Mouse (Mus musculus): ENCODE results near the gene Eif3g. TPM values are rescaled to one million over a fixed set of nuclear protein-coding genes. Genes with fewer than 3 reads are reported as not detected.

Gene Eif3g
- polyA plus RNA-seq, 1 experiment from 2014 or later: 228 TPM

DNA sequence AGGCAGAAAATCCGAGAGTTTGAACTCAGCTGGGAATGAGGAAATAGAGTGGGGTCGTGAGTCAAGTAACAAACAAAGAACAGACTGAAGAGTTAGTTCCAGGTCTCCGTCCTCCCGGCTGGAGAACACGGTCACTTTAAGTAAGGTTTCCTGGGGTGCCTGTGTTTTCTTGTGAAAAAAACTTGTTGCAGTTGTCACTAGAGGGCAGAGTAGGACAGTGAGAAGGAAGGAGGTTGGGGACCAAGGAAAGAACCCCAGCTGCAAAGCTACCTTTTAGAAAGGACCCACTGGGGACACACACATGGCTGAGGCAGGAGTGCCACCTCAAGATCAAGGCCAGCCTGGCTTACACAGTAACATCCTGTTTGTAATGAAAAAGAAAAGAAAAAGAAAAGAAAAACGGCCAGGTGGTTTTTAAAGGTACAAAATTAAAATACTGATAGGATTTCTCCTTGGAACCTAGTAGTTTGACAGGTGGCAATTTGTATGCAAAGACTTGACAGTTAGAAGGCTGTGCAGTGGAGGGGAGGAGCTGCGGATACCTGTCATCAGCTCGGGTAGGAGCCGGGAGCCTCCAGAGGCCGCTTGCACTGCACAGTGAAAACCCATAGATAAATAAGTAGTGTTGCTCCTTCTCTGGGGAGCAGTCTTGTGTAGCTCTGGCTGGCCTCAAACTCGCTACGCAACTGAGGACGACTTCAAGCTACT, 3.2 kb upstream of the Eif3g start:
- Histone ChIP-seq H3K9me3 (ENCODE audit: control insufficient read depth, low read length) (no peaks in the 10 kb centered on the region), H3K27me3 (ENCODE audit: control insufficient read depth, insufficient read depth, low read length) (no peaks in the 10 kb centered on the region), H3K9ac (replicated peaks; ENCODE audit: low read depth, low read length) (no peak overlapping the region), H3K4me2 (ENCODE audit: low read depth, low read length) (no peak overlapping the region), H3K36me3 (ENCODE audit: control insufficient read depth, insufficient read depth, low read length) (peaks cover 7% of the 10 kb centered on the region; the same call in 1 of the 2 replicates), H3K27ac (ENCODE audit: low read depth, low read length) (no peak overlapping the region), H3K4me1 (ENCODE audit: control insufficient read depth, insufficient read depth, low read length) (peaks cover 5% of the 10 kb centered on the region; the same call in 1 of the 2 replicates), H3K4me3 (ENCODE audit: low read depth, low read length) (no peak overlapping the region)
- WGBS: 15% methylated on average over 13 of the region's 13 CpGs
- ATAC-seq (ENCODE audit: low read depth): no peak

DNA sequence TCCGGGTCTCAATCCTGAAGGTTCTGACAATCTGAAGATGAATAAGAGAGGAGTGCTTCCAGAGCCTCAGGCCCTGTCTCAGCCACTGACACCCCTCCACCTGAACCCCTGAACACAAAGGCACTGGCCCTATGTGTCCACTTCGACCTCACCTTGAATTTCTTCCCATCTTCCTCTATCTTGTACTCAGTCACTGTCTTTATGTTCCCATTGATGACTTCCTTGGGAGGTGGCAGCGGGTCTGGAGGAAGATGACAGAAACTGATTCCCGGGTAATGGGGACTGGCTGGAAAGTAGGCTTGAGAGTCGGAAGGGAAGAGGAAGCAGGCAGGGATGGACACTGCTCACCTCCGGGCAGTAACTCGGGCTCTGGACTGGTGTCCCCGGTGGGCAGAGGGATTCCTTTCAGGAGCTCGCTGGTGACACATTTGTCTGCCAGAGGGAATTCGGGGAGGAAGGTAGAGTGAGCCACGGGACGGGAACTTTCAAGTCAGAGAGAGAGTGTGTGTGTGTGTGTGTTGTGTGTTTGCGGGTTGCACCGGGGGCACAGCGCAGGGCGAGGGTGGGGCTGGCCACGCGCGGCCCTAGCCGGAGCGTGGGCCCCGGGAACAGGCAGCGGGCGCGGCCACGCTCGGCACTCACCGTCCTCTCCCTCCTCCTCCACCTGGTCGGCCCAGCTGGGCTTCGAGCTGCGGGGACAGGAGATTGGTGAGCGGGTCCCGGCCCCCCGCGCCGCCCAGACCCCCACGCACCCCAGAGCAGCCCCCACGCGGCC, 500 bp downstream of the Eif3g start:
- peak; percentile 10 for ATAC-seq (ENCODE audit: low read depth)

DNA sequence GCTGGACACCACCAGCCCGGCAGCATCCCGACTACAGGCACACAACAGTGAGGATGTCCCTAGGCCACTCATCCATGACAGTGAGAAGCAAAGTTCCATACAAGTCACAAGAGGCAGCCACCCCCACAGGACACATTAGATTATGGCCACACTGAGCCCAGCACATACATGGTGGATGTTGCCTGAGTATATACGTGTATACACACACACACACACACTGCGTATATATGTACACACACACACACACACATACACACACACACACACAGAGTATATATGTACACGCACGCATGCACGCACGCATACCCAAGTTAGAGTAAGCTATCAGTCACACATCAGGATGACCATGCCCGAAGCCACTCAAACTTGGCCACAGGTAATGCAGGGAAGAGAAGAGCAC, 3.0 kb downstream of the Eif3g start:
- Histone ChIP-seq H3K27ac (ENCODE audit: low read depth, low read length) (no peak overlapping the region), H3K4me1 (ENCODE audit: control insufficient read depth, insufficient read depth, low read length) (peaks cover 5% of the 10 kb centered on the region; the same call in 1 of the 2 replicates), H3K4me2 (ENCODE audit: low read depth, low read length) (no peak overlapping the region), H3K36me3 (ENCODE audit: control insufficient read depth, insufficient read depth, low read length) (peaks cover 54% of the 10 kb centered on the region), H3K27me3 (ENCODE audit: control insufficient read depth, insufficient read depth, low read length) (no peaks in the 10 kb centered on the region), H3K9me3 (ENCODE audit: control insufficient read depth, low read length) (no peaks in the 10 kb centered on the region), H3K9ac (replicated peaks; ENCODE audit: low read depth, low read length) (no peak overlapping the region), H3K4me3 (ENCODE audit: low read depth, low read length) (no peak overlapping the region)
- over 99% methylated on average over 9 of the region's 9 CpGs for WGBS
- no peak for ATAC-seq (ENCODE audit: low read depth)

More for the DNA sequence above, 500 bp downstream of the Eif3g start:
- Histone ChIP-seq H3K9ac (replicated peaks; ENCODE audit: low read depth, low read length) (peak overlapping the region; percentile 83), H3K4me2 (ENCODE audit: low read depth, low read length) (peak overlapping the region; percentile 99), H3K27me3 (ENCODE audit: control insufficient read depth, insufficient read depth, low read length) (no peaks in the 10 kb centered on the region), H3K4me3 (ENCODE audit: low read depth, low read length) (peak overlapping the region; percentile 92), H3K9me3 (ENCODE audit: control insufficient read depth, low read length) (no peaks in the 10 kb centered on the region), H3K36me3 (ENCODE audit: control insufficient read depth, insufficient read depth, low read length) (peaks cover 32% of the 10 kb centered on the region), H3K4me1 (ENCODE audit: control insufficient read depth, insufficient read depth, low read length) (peaks cover 5% of the 10 kb centered on the region; the same call in 1 of the 2 replicates), H3K27ac (ENCODE audit: low read depth, low read length) (no peak overlapping the region)
- WGBS: 6% methylated on average over 27 of the region's 39 CpGs

DNA sequence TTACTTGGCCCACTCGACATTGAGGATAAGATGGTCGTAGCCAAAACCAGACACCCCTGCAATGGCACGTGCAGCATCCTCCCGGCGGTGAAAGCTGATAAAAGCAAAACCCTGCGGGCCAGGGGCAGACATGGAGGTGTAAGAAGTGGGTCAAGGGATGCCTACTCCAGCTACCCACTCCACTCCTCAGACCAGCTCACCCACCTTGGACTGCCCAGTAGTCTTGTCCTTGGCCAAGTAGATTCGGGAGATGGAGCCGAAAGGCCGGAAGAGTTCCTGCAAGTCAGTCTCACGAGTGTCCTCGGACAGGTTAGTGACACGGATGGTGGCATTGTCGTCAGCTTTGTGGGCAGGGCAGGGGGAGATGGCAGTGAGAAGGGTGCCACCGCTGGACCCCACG, 3.8 kb downstream of the Eif3g start:
- H3K4me3 ChIP-seq (ENCODE audit: low read depth, low read length): no peak overlapping the region
- peaks cover 5% of the 10 kb centered on the region; the same call in 1 of the 2 replicates for H3K4me1 ChIP-seq (ENCODE audit: control insufficient read depth, insufficient read depth, low read length)
- H3K4me2 ChIP-seq (ENCODE audit: low read depth, low read length): no peak overlapping the region
- H3K27me3 ChIP-seq (ENCODE audit: control insufficient read depth, insufficient read depth, low read length): no peaks in the 10 kb centered on the region
- peaks cover 61% of the 10 kb centered on the region for H3K36me3 ChIP-seq (ENCODE audit: control insufficient read depth, insufficient read depth, low read length)
- 90% methylated on average over 15 of the region's 15 CpGs for WGBS
- H3K9me3 ChIP-seq (ENCODE audit: control insufficient read depth, low read length): no peaks in the 10 kb centered on the region
- H3K9ac ChIP-seq (replicated peaks; ENCODE audit: low read depth, low read length): no peak overlapping the region
- no peak for ATAC-seq (ENCODE audit: low read depth)
- H3K27ac ChIP-seq (ENCODE audit: low read depth, low read length): no peak overlapping the region

DNA sequence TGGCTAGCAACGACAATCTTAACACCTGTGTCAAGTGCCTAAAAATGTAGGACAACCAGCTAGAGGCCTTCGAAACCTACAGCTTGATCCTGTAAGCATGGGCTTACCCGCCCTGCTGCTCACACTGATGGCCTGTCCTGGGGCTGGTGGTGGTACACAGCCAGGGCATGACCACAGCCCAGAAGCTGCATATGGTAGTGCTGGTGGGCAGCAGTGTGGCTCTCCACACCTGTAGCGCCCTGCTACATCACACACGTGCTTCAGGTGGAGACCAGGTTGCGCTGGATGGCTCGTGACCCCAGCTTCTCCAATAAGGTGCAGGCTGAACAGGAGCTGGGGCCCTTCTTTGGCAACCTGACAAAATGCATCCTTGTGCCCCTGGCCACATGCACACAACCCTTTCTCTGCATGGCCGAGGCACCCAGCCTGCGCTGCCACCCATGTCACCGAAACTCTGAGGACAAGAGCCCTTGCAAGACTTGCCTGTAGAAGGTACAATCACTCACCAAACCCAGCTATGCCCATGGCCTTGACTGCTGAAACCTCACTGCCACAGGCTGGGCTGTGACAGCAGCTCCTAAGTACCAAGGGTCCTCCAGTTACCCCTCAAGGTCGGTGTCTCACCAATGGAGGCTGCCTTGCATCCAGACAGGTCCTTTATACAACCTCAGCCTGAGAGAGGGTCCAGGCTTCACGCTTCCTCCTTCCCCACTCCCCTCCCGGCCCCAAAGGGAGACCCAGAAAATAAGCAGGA, 4.7 kb downstream of the Eif3g start:
- Histone ChIP-seq H3K4me3 (ENCODE audit: low read depth, low read length) (no peak overlapping the region), H3K36me3 (ENCODE audit: control insufficient read depth, insufficient read depth, low read length) (peaks cover 61% of the 10 kb centered on the region), H3K27ac (ENCODE audit: low read depth, low read length) (no peak overlapping the region), H3K4me1 (ENCODE audit: control insufficient read depth, insufficient read depth, low read length) (peaks cover 7% of the 10 kb centered on the region), H3K27me3 (ENCODE audit: control insufficient read depth, insufficient read depth, low read length) (no peaks in the 10 kb centered on the region), H3K9me3 (ENCODE audit: control insufficient read depth, low read length) (no peaks in the 10 kb centered on the region), H3K4me2 (ENCODE audit: low read depth, low read length) (no peak overlapping the region), H3K9ac (replicated peaks; ENCODE audit: low read depth, low read length) (no peak overlapping the region)
- WGBS: 90% methylated on average over 13 of the region's 13 CpGs
- ATAC-seq (ENCODE audit: low read depth): no peak

DNA sequence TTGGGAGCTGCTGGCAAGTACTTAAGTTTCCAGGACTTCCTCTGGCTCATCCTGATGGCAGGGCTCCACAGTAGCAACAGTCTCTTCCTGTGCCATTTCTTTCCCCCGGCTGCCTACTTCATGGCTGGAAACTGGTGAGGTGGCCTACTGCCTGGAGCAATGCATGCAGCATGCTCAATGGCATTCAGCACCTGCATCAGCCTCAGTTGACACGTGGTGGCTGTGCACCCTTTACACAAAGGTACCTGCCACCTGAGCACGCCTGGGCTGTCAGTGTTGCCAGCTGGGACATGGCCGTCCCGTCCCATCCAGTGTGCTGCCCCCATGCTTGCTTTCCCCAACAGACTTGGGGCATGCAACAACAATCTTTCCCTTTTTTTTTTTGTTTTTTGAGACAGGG, 5.4 kb downstream of the Eif3g start:
- peaks cover 9% of the 10 kb centered on the region for H3K4me1 ChIP-seq (ENCODE audit: control insufficient read depth, insufficient read depth, low read length)
- peaks cover 61% of the 10 kb centered on the region for H3K36me3 ChIP-seq (ENCODE audit: control insufficient read depth, insufficient read depth, low read length)
- H3K4me2 ChIP-seq (ENCODE audit: low read depth, low read length): no peak overlapping the region
- ATAC-seq (ENCODE audit: low read depth): no peak
- H3K27me3 ChIP-seq (ENCODE audit: control insufficient read depth, insufficient read depth, low read length): no peaks in the 10 kb centered on the region
- WGBS: 72% methylated on average over 5 of the region's 5 CpGs
- H3K9me3 ChIP-seq (ENCODE audit: control insufficient read depth, low read length): no peaks in the 10 kb centered on the region
- no peak overlapping the region for H3K27ac ChIP-seq (ENCODE audit: low read depth, low read length)
- no peak overlapping the region for H3K9ac ChIP-seq (replicated peaks; ENCODE audit: low read depth, low read length)
- no peak overlapping the region for H3K4me3 ChIP-seq (ENCODE audit: low read depth, low read length)

DNA sequence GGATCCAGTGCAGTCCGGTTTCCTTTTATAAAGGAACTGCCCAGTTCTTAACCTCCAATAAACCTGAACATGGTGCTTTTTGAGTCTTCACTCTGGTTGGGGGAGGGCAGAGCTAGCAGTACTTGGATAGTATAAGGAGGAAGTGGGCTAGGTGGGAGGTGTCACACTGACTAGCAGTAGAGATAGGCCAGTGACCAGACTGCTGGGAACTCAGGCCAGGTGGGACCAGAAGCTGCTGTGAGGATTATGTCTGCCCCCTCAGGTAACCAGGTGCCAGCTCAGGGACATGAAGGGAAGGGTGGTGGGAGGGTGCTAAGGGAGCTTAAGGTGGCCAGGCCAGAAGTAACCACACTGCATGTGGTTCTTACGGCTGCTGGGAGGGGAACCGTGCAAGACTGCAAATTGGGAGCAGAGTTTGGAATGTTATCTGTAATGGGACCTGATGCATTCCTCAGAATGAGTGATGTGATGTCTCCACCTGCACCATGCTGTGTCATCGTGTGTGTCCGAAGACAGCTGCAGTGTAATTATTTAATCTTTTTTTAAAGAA, 6.2 kb downstream of the Eif3g start:
- 80% methylated on average over 5 of the region's 5 CpGs for WGBS
- no peak overlapping the region for H3K27ac ChIP-seq (ENCODE audit: low read depth, low read length)
- no peak overlapping the region for H3K9ac ChIP-seq (replicated peaks; ENCODE audit: low read depth, low read length)
- ATAC-seq (ENCODE audit: low read depth): no peak
- H3K36me3 ChIP-seq (ENCODE audit: control insufficient read depth, insufficient read depth, low read length): peaks cover 61% of the 10 kb centered on the region
- no peaks in the 10 kb centered on the region for H3K27me3 ChIP-seq (ENCODE audit: control insufficient read depth, insufficient read depth, low read length)
- no peak overlapping the region for H3K4me3 ChIP-seq (ENCODE audit: low read depth, low read length)
- no peak overlapping the region for H3K4me2 ChIP-seq (ENCODE audit: low read depth, low read length)
- H3K4me1 ChIP-seq (ENCODE audit: control insufficient read depth, insufficient read depth, low read length): peaks cover 4% of the 10 kb centered on the region
- no peaks in the 10 kb centered on the region for H3K9me3 ChIP-seq (ENCODE audit: control insufficient read depth, low read length)

DNA sequence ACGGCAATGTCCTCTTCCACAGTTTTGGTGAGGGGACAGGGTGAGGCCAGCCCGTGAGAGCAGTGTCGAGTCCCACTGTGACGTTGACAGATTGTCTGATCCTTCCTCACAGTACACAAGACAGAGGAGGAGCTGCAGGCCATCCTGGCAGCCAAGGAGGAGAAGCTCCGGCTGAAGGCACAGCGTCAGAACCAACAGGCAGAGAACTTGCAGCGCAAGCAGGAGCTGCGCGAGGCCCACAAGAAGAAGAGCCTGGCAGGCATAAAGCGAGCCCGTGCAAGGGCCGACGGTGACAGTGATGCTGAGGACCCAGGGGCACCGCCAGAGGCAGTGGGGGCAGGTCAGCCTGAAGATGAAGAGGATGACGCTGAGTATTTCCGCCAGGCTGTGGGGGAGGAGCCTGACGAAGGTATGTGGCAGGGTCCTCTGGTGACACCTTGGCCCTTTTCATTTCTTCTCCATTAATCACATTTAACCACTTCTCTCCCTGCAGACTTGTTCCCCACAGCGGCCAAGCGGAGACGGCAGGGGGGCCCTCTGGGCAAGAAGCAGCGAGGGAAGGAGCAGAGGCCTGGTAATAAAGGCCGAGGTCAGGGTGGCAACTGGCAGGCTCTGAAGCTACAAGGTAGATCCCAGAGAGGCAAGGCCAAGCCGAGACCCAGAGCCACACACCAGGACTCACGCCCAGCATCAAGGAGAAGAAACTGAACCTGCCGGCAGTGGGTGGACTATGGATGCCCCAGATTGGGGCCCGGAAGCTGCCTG, 6.9 kb downstream of the Eif3g start:
- H3K4me1 ChIP-seq (ENCODE audit: control insufficient read depth, insufficient read depth, low read length): peaks cover 4% of the 10 kb centered on the region
- ATAC-seq (ENCODE audit: low read depth): no peak
- no peaks in the 10 kb centered on the region for H3K9me3 ChIP-seq (ENCODE audit: control insufficient read depth, low read length)
- H3K9ac ChIP-seq (replicated peaks; ENCODE audit: low read depth, low read length): no peak overlapping the region
- H3K36me3 ChIP-seq (ENCODE audit: control insufficient read depth, insufficient read depth, low read length): peaks cover 61% of the 10 kb centered on the region
- H3K4me2 ChIP-seq (ENCODE audit: low read depth, low read length): no peak overlapping the region
- 82% methylated on average over 26 of the region's 26 CpGs for WGBS
- H3K27ac ChIP-seq (ENCODE audit: low read depth, low read length): no peak overlapping the region
- no peak overlapping the region for H3K4me3 ChIP-seq (ENCODE audit: low read depth, low read length)
- no peaks in the 10 kb centered on the region for H3K27me3 ChIP-seq (ENCODE audit: control insufficient read depth, insufficient read depth, low read length)
